Mouse (Mus musculus): ENCODE results near the gene Dpf2.

- TF ChIP-seq CTCF (IDR thresholded peaks at IDR 0.05; ENCODE audit: low read depth, low read length): no peak
- TF ChIP-seq POLR2A (IDR thresholded peaks at IDR 0.05; ENCODE audit: borderline replicate concordance, low read depth, low read length): no peak
These were observed 43.9 kb upstream of the Dpf2 start for GRCm38 (mm10) chr19:5956685-5957084.
